Mouse (Mus musculus) hindbrain, postnatal 0 days (tissue): ENCODE data around the gene Lig3. TPM values are rescaled to one million over a fixed set of nuclear protein-coding genes. Genes with fewer than 3 reads are reported as not detected.

Experiments used
- ATAC-seq: fragments of 200-750 bp; cut with Nextera tagmentation; 2 replicates; pipeline ENCODE4 v1.8.0; 2017; ENCODE audit warnings: mild to moderate bottlenecking, moderate TSS enrichment, moderate library complexity
- DNase-seq: peaks from one replicate; pipeline ENCODE4 v3.0.0-alpha.2; 2015; ENCODE audit warnings: low spot score
- H3K27ac ChIP-seq: fragments of 300-500 bp; sonication (generic); 2 replicates; pipeline ENCODE4 v1.5.1; 2014; ENCODE audit warnings: mild to moderate bottlenecking
- H3K27me3 ChIP-seq: fragments of 300-500 bp; sonication (generic); 2 replicates; pipeline ENCODE4 v1.6.1; 2014; ENCODE audit warnings: low read length, mixed read lengths; ENCODE audit not compliant: insufficient read depth
- H3K36me3 ChIP-seq: fragments of 300-500 bp; sonication (generic); 2 replicates; pipeline ENCODE4 v1.6.1; 2014; ENCODE audit warnings: low read length, mixed read lengths; ENCODE audit not compliant: insufficient read depth
- H3K4me1 ChIP-seq: fragments of 300-500 bp; sonication (generic); 2 replicates; pipeline ENCODE4 v1.6.1; 2014; ENCODE audit warnings: antibody characterized with exemption, low read length, mixed read lengths; ENCODE audit not compliant: insufficient read depth
- H3K4me2 ChIP-seq: fragments of 300-500 bp; sonication (generic); 2 replicates; pipeline ENCODE4 v1.6.1; 2014; ENCODE audit warnings: low read depth, mild to moderate bottlenecking, low read length, moderate library complexity, mixed read lengths
- H3K4me3 ChIP-seq: fragments of 300-500 bp; sonication (generic); 2 replicates; pipeline ENCODE4 v1.5.1; 2014; ENCODE audit warnings: low read length
- H3K9ac ChIP-seq: fragments of 300-500 bp; sonication (generic); replicated peaks from 2 replicates; pipeline ENCODE4 v1.6.1; 2014; ENCODE audit warnings: mild to moderate bottlenecking, low read length, moderate library complexity, mixed read lengths
- H3K9me3 ChIP-seq: fragments of 300-500 bp; sonication (generic); 2 replicates; pipeline ENCODE4 v1.6.1; 2016; ENCODE audit warnings: low read length, mixed read lengths
- CTCF ChIP-seq: IDR thresholded peaks from 2 replicates; pipeline ENCODE4 v1.5.1; 2016; ENCODE audit warnings: antibody characterized with exemption, control low read depth, low read depth
- WGBS: fragments of 180-500 bp; shearing (Covaris S2); extraction: QIAGEN DNeasy Blood & Tissue Kit; methylation state at CpG from one replicate; pipeline ENCODE4 v1.1.7; 2014; 5-methylcytosine and 5-hydroxymethylcytosine counted together
- polyA plus RNA-seq: library from polyadenylated mRNA; unstranded; fragments of >200 nt; fragmentation: Nextera tagmentation; extraction: Ambion mirVana; gene quantifications from 2 replicates; pipeline ENCODE4 v1.2.1, GENCODE M21; 2015
- total RNA-seq: library from RNA; depleted of rRNA; stranded (reverse); fragments of >200 nt; gene quantifications from 2 replicates; pipeline ENCODE4 v1.2.3, GENCODE M21; 2014

The Lig3 gene
- total and polyA plus RNA-seq, 2 experiments from 2014 or later, result 16.2 to 45.3 TPM

GRCm38 (mm10) chr11:82783453-82783852, 2.5 kb downstream of the Lig3 start:
- no peak overlapping the region for H3K9ac ChIP-seq
- no peak overlapping the region for H3K4me2 ChIP-seq
- DNase-seq, result no peak
- no peak overlapping the region for H3K27ac ChIP-seq
- no peaks in the 10 kb centered on the region for H3K27me3 ChIP-seq
- no peak for TF ChIP-seq CTCF
- H3K4me3 ChIP-seq, result no peak overlapping the region
- peaks cover 6% of the 10 kb centered on the region; the same call in 1 of the 2 replicates for H3K4me1 ChIP-seq
- no peak for ATAC-seq
- 91% methylated on average over 11 of the region's 11 CpGs for WGBS
- no peaks in the 10 kb centered on the region for H3K9me3 ChIP-seq
- peaks cover 39% of the 10 kb centered on the region; the same call in 1 of the 2 replicates for H3K36me3 ChIP-seq

DNA sequence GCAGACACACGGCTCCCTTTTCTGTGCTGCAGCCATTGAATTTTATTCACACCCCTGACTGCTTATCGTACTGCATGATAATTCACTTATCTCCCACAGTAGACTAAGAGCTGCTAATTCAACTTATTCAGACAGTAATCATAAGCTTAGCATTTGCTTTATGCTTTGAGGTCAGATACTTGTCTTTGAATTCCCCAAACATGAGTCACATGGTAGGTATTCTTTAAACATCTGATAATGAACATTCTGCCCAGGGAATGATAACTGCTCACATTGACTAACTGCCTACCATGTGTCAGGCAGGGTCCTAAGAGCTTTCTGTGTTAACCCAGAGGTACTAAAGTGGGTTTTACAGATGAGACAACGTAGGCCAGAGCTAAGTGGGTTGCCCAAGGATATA, 25.7 kb downstream of the Lig3 start:
- TF ChIP-seq CTCF, result no peak
- no peaks in the 10 kb centered on the region for H3K27me3 ChIP-seq
- H3K4me2 ChIP-seq, result no peak overlapping the region
- H3K9me3 ChIP-seq, result no peaks in the 10 kb centered on the region
- no peaks in the 10 kb centered on the region for H3K4me1 ChIP-seq
- no peak overlapping the region for H3K9ac ChIP-seq
- H3K27ac ChIP-seq, result no peak overlapping the region
- WGBS, result 66% methylated on average over 3 of the region's 3 CpGs
- ATAC-seq, result no peak
- no peak for DNase-seq
- peaks cover 12% of the 10 kb centered on the region for H3K36me3 ChIP-seq
- H3K4me3 ChIP-seq, result no peak overlapping the region

- no peaks in the 10 kb centered on the region for H3K4me1 ChIP-seq
- DNase-seq (no peak), ATAC-seq (no peak)
- no peak overlapping the region for H3K9ac ChIP-seq
- 76% methylated on average over 3 of the region's 3 CpGs for WGBS
- no peak overlapping the region for H3K4me3 ChIP-seq
- H3K9me3 ChIP-seq, result no peaks in the 10 kb centered on the region
- H3K36me3 ChIP-seq, result peaks cover 5% of the 10 kb centered on the region
- H3K27ac ChIP-seq, result no peak overlapping the region
- H3K4me2 ChIP-seq, result no peak overlapping the region
- no peaks in the 10 kb centered on the region for H3K27me3 ChIP-seq
- no peak for TF ChIP-seq CTCF
Measured at GRCm38 (mm10) chr11:82807370-82807769, 26.5 kb downstream of the Lig3 start.

- Histone ChIP-seq H3K4me3 (no peak overlapping the region), H3K4me2 (no peak overlapping the region), H3K9me3 (no peaks in the 10 kb centered on the region), H3K27me3 (no peaks in the 10 kb centered on the region), H3K27ac (no peak overlapping the region), H3K4me1 (no peaks in the 10 kb centered on the region), H3K9ac (no peak overlapping the region), H3K36me3 (no peaks in the 10 kb centered on the region)
- DNase-seq (peak; percentile 20), ATAC-seq (no peak)
- no peak for TF ChIP-seq CTCF
- 43% methylated on average over 5 of the region's 5 CpGs for WGBS
Measured at GRCm38 (mm10) chr11:82808485-82808884, 27.6 kb downstream of the Lig3 start.

DNA sequence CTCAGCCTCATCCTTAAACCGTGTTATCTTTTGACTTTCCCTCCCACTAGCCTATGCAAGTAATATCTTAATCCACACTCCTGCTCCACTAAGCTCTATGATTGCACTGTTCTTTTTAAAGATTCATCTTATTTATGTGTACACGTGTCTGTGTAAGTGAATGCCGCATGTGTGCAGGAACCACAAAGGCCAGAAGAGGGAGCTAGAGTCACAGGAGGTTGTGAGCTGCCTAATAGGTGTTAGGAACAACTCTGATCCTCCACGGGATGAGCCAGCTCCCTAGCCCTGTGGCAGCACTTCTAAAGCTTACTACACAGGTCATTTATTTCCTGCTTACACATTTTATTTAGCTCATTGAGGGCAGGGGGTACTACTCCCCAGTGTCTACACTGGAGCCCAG, 38.4 kb downstream of the Lig3 start:
- no peak overlapping the region for H3K9ac ChIP-seq
- H3K9me3 ChIP-seq, result no peaks in the 10 kb centered on the region
- TF ChIP-seq CTCF, result peak; percentile 64
- no peak overlapping the region for H3K4me2 ChIP-seq
- 53% methylated on average over 4 of the region's 4 CpGs for WGBS
- no peak for ATAC-seq
- no peak overlapping the region for H3K27ac ChIP-seq
- H3K4me3 ChIP-seq, result no peak overlapping the region
- H3K27me3 ChIP-seq, result no peaks in the 10 kb centered on the region
- no peaks in the 10 kb centered on the region for H3K36me3 ChIP-seq
- DNase-seq, result peak; percentile 51
- H3K4me1 ChIP-seq, result 0 out of 2 replicates have a peak, but pooled peaks cover 4% of the 10 kb centered on the region

DNA sequence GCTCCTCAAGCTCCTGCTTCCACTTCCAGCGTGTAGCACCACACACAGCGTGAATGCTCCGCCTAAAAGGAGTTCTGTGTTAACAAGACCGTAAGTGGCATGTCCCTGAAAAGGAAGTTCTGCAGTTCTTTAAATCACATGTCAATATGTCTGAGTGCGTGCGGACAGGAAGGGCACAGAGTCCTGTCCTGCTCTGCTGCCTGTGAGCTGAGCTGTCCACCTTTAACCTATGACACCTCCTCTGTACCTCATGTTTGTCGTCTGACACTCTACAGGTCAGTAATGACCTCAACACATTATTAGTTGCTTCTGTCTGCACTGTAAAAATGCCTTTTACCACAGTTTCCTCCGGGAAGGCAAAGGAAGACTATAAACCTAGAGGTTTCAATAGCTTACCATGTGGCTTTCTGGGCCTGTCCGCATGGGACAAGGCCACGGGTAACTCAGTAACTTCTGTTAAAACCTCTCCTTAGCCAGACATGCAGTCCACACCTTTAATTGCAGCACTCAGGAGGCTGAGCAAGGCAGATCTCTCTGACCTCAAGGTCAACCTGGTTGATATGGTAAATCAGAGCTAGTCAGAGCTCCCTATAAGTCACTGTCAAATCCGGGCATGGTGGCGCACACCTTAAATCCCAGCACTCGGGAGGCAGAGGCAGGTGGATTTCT, 40.0 kb downstream of the Lig3 start:
- Histone ChIP-seq H3K4me3 (no peak overlapping the region), H3K4me1 (0 out of 2 replicates have a peak, but pooled peaks cover 4% of the 10 kb centered on the region), H3K9ac (no peak overlapping the region), H3K9me3 (no peaks in the 10 kb centered on the region), H3K27me3 (no peaks in the 10 kb centered on the region), H3K4me2 (no peak overlapping the region), H3K27ac (no peak overlapping the region), H3K36me3 (no peaks in the 10 kb centered on the region)
- no peak for ATAC-seq
- 90% methylated on average over 13 of the region's 13 CpGs for WGBS
- no peak for DNase-seq
- no peak for TF ChIP-seq CTCF

- TF ChIP-seq CTCF, result no peak
- no peaks in the 10 kb centered on the region for H3K9me3 ChIP-seq
- H3K9ac ChIP-seq, result no peak overlapping the region
- no peaks in the 10 kb centered on the region for H3K36me3 ChIP-seq
- no peak overlapping the region for H3K4me3 ChIP-seq
- H3K27ac ChIP-seq, result no peak overlapping the region
- H3K4me2 ChIP-seq, result no peak overlapping the region
- ATAC-seq, result no peak
- H3K4me1 ChIP-seq, result 0 out of 2 replicates have a peak, but pooled peaks cover 7% of the 10 kb centered on the region
- no peaks in the 10 kb centered on the region for H3K27me3 ChIP-seq
- no peak for DNase-seq
Measured at GRCm38 (mm10) chr11:82826818-82827217, 45.9 kb downstream of the Lig3 start.
